10 mouse cellular contexts compared by ENCODE assay signal in the genomic region with DNA sequence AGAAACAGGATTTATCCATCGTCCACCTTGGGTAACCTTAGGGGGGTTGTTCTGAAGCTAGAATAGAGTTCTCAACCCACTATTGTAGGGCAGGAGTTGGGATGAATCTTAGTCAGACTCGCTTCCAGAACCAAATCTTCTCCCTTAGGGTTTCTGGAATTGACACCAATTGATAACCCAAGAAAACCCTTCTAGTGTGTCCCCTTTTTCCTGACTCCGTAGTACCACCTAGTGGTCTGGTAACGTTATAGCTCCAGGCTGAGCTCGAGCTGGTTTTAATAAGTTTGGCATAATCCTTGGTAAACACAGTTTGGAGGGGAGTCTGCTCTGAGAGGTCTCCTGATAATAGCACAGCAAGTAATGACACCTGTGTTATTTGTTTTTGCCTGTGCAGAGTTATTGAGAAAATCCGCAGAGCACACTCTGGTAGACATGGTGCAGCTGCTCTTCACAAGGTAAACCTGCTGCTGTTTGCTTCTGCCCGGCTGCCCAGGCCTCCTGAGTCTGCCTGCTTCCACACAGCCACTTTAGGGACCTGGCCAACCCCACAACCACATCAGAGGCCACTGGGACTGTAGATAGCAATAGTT. TPM values are rescaled to one million over a fixed set of nuclear protein-coding genes. Genes with fewer than 3 reads are reported as not detected.
DNase-seq lines count a peak whose midpoint lies in the region; ATAC-seq lines count a peak whose summit lies in the region.
"Had no signal": no experiment of that assay in that cellular context is flagged by ENCODE, and none has a peak within 500 bp of the region (broad histone marks: within the 10 kb centered on the region; RNA-seq: fewer than 3 reads in every experiment).

No protein-coding gene starts in this region.

- H3K27ac ChIP-seq in kidney, embryonic 14.5 days (ENCODE audit: low read depth, low read length), result no peak overlapping the region
- H3K27ac ChIP-seq: lung, embryonic 15.5 days had no signal

- no peak for ATAC-seq in kidney, embryonic 14.5 days (ENCODE audit: low FRiP score, low TSS enrichment)

- no peaks in the 10 kb centered on the region for H3K27me3 ChIP-seq in kidney, embryonic 14.5 days (ENCODE audit: control insufficient read depth, insufficient read depth, low read length)
- H3K27me3 ChIP-seq: lung, embryonic 15.5 days had no signal

- peak; percentile 12 to 30 for DNase-seq in kidney, adult 8-10 months
- DNase-seq in CD4-positive, CD25-positive, alpha-beta regulatory T cell, adult 2 months (ENCODE audit: low read depth, low spot score), result peak; percentile 60
- DNase-seq in MEL-GATA-1-ER (ENCODE audit: extremely low read depth, low read depth), result peak; percentile 16
- DNase-seq in embryo, embryonic 10 days (ENCODE audit: low spot score), result peak; percentile 59
- DNase-seq in layer of hippocampus, postnatal 25 days (ENCODE audit: extremely low spot score in 1 of 2, low spot score in 1 of 2), result peak; percentile 8 to 10
- DNase-seq in retina, embryonic 14.5 days (ENCODE audit: low spot score), result peak; percentile 80
- no peak for DNase-seq in frontal cortex, postnatal 10 days (ENCODE audit: low spot score in 2 of 2)

- H3K4me2 ChIP-seq in kidney, embryonic 14.5 days (replicated peaks; ENCODE audit: low read depth, low read length), result no peak overlapping the region
- H3K4me2 ChIP-seq: lung, embryonic 15.5 days had no signal

- H3K9ac ChIP-seq in kidney, embryonic 14.5 days (ENCODE audit: low read depth, low read length), result no peak overlapping the region
- H3K9ac ChIP-seq: lung, embryonic 15.5 days had no signal

- no peaks in the 10 kb centered on the region for H3K4me1 ChIP-seq in kidney, embryonic 14.5 days (ENCODE audit: control insufficient read depth, insufficient read depth, low read length)
- H3K4me1 ChIP-seq: lung, embryonic 15.5 days had no signal

- H3K9me3 ChIP-seq in kidney, embryonic 14.5 days (ENCODE audit: control insufficient read depth, low read length), result no peaks in the 10 kb centered on the region
- H3K9me3 ChIP-seq: lung, embryonic 15.5 days had no signal

- no peak overlapping the region for H3K4me3 ChIP-seq in kidney, embryonic 14.5 days (ENCODE audit: low read length)
- H3K4me3 ChIP-seq: erythroblast, embryonic 14.5 days; lung, embryonic 15.5 days had no signal

- peaks cover 40% of the 10 kb centered on the region for H3K36me3 ChIP-seq in kidney, embryonic 14.5 days (ENCODE audit: control insufficient read depth, insufficient read depth, low read length)

- WGBS in kidney, embryonic 14.5 days, result 44% methylated on average over 7 of the region's 7 CpGs

RNA-seq across cellular contexts. Expression of gene Nfkb2, which starts 49.9 kb away (rescaled TPM):
- polyA plus RNA-seq in kidney, embryonic 14.5 days (2014; fragmentation: Nextera tagmentation; extraction: Ambion mirVana), result 6.3 and 8.9 TPM in 2 replicates
- 1 to 10 TPM; 1.8 to 2.8 TPM for total RNA-seq in layer of hippocampus, postnatal 25 days (2021)

Comparison
In these comparisons a context has a peak if more than half of its experiments do, and no peak if none do; other contexts are left out.
1. DNase-seq: peak in kidney, adult 8-10 months (2 of 2), CD4-positive, CD25-positive, alpha-beta regulatory T cell, adult 2 months (single experiment), MEL-GATA-1-ER (single experiment), embryo, embryonic 10 days (single experiment), layer of hippocampus, postnatal 25 days (2 of 2) and retina, embryonic 14.5 days (single experiment); none in frontal cortex, postnatal 10 days (0 of 2).